Mouse (Mus musculus): ENCODE measurements around the gene Erc2. TPM values are rescaled to one million over a fixed set of nuclear protein-coding genes. Genes with fewer than 3 reads are reported as not detected.

Erc2 gene
- total and polyA plus RNA-seq, 3 experiments: not detected

- no peak overlapping the region for H3K4me3 ChIP-seq (replicated peaks in 1 of 3; ENCODE audit: low read depth in 2 of 3, low read length in 2 of 3, poor library complexity in 1 of 3)
- H3K4me1 ChIP-seq (ENCODE audit: control insufficient read depth in 1 of 2, insufficient read depth in 2 of 2): no peaks in the 10 kb centered on the region
- no peak overlapping the region for H3K9ac ChIP-seq (ENCODE audit: insufficient read depth, low read depth)
- no peaks in the 10 kb centered on the region for H3K36me3 ChIP-seq (replicated peaks in 1 of 2; ENCODE audit: control insufficient read depth in 1 of 2, insufficient read depth in 1 of 2, low read length in 1 of 2)
- H3K9me3 ChIP-seq (replicated peaks; ENCODE audit: low read length): peaks cover 85% of the 10 kb centered on the region
- dilution Hi-C loops (cut with MboI; ENCODE audit: extremely low pct_ligation_motif_present, extremely low pct_unique_long_range_greater_than_20kb, low sequenced_read_pairs): no loop called here
- no peak for TF ChIP-seq BHLHE40 (IDR thresholded peaks at IDR 0.05; ENCODE audit: low read depth, low read length)
- TF ChIP-seq RAD21 (IDR thresholded peaks at IDR 0.05; ENCODE audit: low read depth, low read length): no peak
- no peak for TF ChIP-seq NELFE (IDR thresholded peaks at IDR 0.05; ENCODE audit: low read depth, low read length)
- TF ChIP-seq POLR2AphosphoS2 (IDR thresholded peaks at IDR 0.05; ENCODE audit: low read depth, low read length): no peak
- no peak for TF ChIP-seq JUND (conservative IDR thresholded peaks at IDR 0.05; ENCODE audit: low read depth, low read length)
- no peak for TF ChIP-seq RCOR1 (conservative IDR thresholded peaks at IDR 0.05; ENCODE audit: low read depth, low read length)
- TF ChIP-seq IRF4 (IDR thresholded peaks at IDR 0.05; ENCODE audit: low read depth, low read length): no peak
- TF ChIP-seq UBTF (IDR thresholded peaks at IDR 0.05; ENCODE audit: low read depth, low read length): no peak
- TF ChIP-seq USF1 (IDR thresholded peaks at IDR 0.05; ENCODE audit: low read depth, low read length): no peak
- TF ChIP-seq ZKSCAN1 (IDR thresholded peaks at IDR 0.05; ENCODE audit: borderline replicate concordance, low read depth, low read length): no peak
- no peak for TF ChIP-seq CHD1 (IDR thresholded peaks at IDR 0.05; ENCODE audit: low read depth, low read length)
- no peak for TF ChIP-seq E2F4 (IDR thresholded peaks at IDR 0.05; ENCODE audit: insufficient replicate concordance, low read depth, low read length)
- no peak for TF ChIP-seq POLR2A (IDR thresholded peaks at IDR 0.05; ENCODE audit: low read depth, low read length)
- H3K27ac ChIP-seq (ENCODE audit: insufficient read depth, low read depth): no peak overlapping the region
- DNase-seq (ENCODE audit: extremely low read depth): no peak
- no peaks in the 10 kb centered on the region for H3K79me2 ChIP-seq (replicated peaks; ENCODE audit: control insufficient read depth, extremely low read depth, insufficient read depth, poor library complexity, severe bottlenecking)
- in situ Hi-C loops (cut with MboI; ENCODE audit: low pct_ligation_motif_present, low pct_unique_long_range_greater_than_20kb, low sequenced_read_pairs): no loop called here
- H3K27me3 ChIP-seq (replicated peaks): no peaks in the 10 kb centered on the region
- no peak overlapping the region for H3K4me2 ChIP-seq (ENCODE audit: insufficient read depth, low read depth, poor library complexity, severe bottlenecking)
Observed at GRCm38 (mm10) chr14:28380129-28380528, 757.9 kb downstream of the Erc2 start.

GRCm38 (mm10) chr14:28381801-28382550 is 759.7 kb downstream of the Erc2 start:
- TF ChIP-seq ZC3H11A (IDR thresholded peaks at IDR 0.05; ENCODE audit: low read depth, low read length) (no peak), ZMIZ1 (IDR thresholded peaks at IDR 0.05; ENCODE audit: low read depth, low read length) (no peak), SMC3 (IDR thresholded peaks at IDR 0.05; ENCODE audit: low read depth, low read length) (no peak), CTCF (conservative IDR thresholded peaks at IDR 0.05 in 1 of 2, IDR thresholded peaks at IDR 0.05 in 1 of 2; ENCODE audit: low read depth in 2 of 2, low read length in 2 of 2) (no peak), CHD2 (IDR thresholded peaks at IDR 0.05; ENCODE audit: low read length) (no peak), RAD21 (IDR thresholded peaks at IDR 0.05; ENCODE audit: low read depth, low read length) (no peak), MYC (IDR thresholded peaks at IDR 0.05; ENCODE audit: low read depth, low read length) (no peak), ZKSCAN1 (IDR thresholded peaks at IDR 0.05; ENCODE audit: borderline replicate concordance, low read depth, low read length) (no peak), MAFK (IDR thresholded peaks at IDR 0.05; ENCODE audit: insufficient replicate concordance, low read length) (no peak), ELF1 (IDR thresholded peaks at IDR 0.05; ENCODE audit: low read depth, low read length) (no peak), USF1 (IDR thresholded peaks at IDR 0.05; ENCODE audit: low read depth, low read length) (no peak), E2F4 (IDR thresholded peaks at IDR 0.05; ENCODE audit: insufficient replicate concordance, low read depth, low read length) (no peak), MXI1 (IDR thresholded peaks at IDR 0.05; ENCODE audit: low read depth, low read length) (no peak)
- H3K27ac ChIP-seq (ENCODE audit: insufficient read depth, low read depth): no peak overlapping the region
- H3K79me2 ChIP-seq (replicated peaks; ENCODE audit: control insufficient read depth, extremely low read depth, insufficient read depth, poor library complexity, severe bottlenecking): no peaks in the 10 kb centered on the region
- DNase-seq (ENCODE audit: extremely low read depth): no peak
- no peaks in the 10 kb centered on the region for H3K36me3 ChIP-seq (replicated peaks in 1 of 2; ENCODE audit: control insufficient read depth in 1 of 2, insufficient read depth in 1 of 2, low read length in 1 of 2)
- no peaks in the 10 kb centered on the region for H3K4me1 ChIP-seq (ENCODE audit: control insufficient read depth in 1 of 2, insufficient read depth in 2 of 2)
- no peak overlapping the region for H3K9ac ChIP-seq (ENCODE audit: insufficient read depth, low read depth)
- no peaks in the 10 kb centered on the region for H3K27me3 ChIP-seq (replicated peaks)
- no peak overlapping the region for H3K4me3 ChIP-seq (replicated peaks in 1 of 3; ENCODE audit: low read depth in 2 of 3, low read length in 2 of 3, poor library complexity in 1 of 3)
- H3K9me3 ChIP-seq (replicated peaks; ENCODE audit: low read length): peaks cover 87% of the 10 kb centered on the region
- in situ Hi-C loops (cut with MboI; ENCODE audit: low pct_ligation_motif_present, low pct_unique_long_range_greater_than_20kb, low sequenced_read_pairs): no loop called here
- dilution Hi-C loops (cut with MboI; ENCODE audit: extremely low pct_ligation_motif_present, extremely low pct_unique_long_range_greater_than_20kb, low sequenced_read_pairs): no loop called here
- H3K4me2 ChIP-seq (ENCODE audit: insufficient read depth, low read depth, poor library complexity, severe bottlenecking): no peak overlapping the region

All from CH12.LX (cell line).